Mouse (Mus musculus) MEL (cell line): ENCODE results near the gene Smim27. TPM values are rescaled to one million over a fixed set of nuclear protein-coding genes. Genes with fewer than 3 reads are reported as not detected.

Source experiments
- DNase-seq: peaks from one replicate; pipeline ENCODE4 v3.0.0; 2011; ENCODE audit warnings: low read depth, low spot score
- H3K27ac ChIP-seq: 2 replicates; pipeline ENCODE4 v1.5.1; 2012; ENCODE audit warnings: low read depth, mild to moderate bottlenecking, control low read depth, low read length, moderate library complexity; ENCODE audit not compliant: control insufficient read depth
- H3K27me3 ChIP-seq, 2 experiments: fragments of 150-350 bp in 1 of 2; sonication (generic) in 1 of 2; 2 replicates each; pipeline ENCODE4 v1.6.1; 2012; ENCODE audit warnings: low read length in 2 of 2, mild to moderate bottlenecking in 2 of 2, improper control_type of control experiment in 1 of 2, moderate library complexity in 1 of 2; ENCODE audit not compliant: insufficient read depth in 2 of 2, control insufficient read depth in 1 of 2
- H3K36me3 ChIP-seq, 2 experiments: 2 replicates each; pipeline ENCODE4 v1.6.1; 2012 to 2014; ENCODE audit warnings: low read length in 2 of 2, improper control_type of control experiment in 1 of 2, inconsistent platforms in 1 of 2, mild to moderate bottlenecking in 1 of 2; ENCODE audit not compliant: insufficient read depth in 2 of 2, control insufficient read depth in 1 of 2
- H3K4me1 ChIP-seq, 2 experiments: fragments of 150-350 bp in 1 of 2; sonication (generic) in 1 of 2; 2 replicates each; pipeline ENCODE4 v1.6.1; 2012; ENCODE audit warnings: low read length in 2 of 2, improper control_type of control experiment in 1 of 2, mild to moderate bottlenecking in 1 of 2; ENCODE audit not compliant: insufficient read depth in 2 of 2, control insufficient read depth in 1 of 2
- H3K4me3 ChIP-seq, 2 experiments: fragments of 150-350 bp in 1 of 2; sonication (generic) in 1 of 2; 2 replicates each; pipeline ENCODE4 v1.5.1; 2012; ENCODE audit warnings: low read depth in 2 of 2, low read length in 2 of 2, mild to moderate bottlenecking in 2 of 2, moderate library complexity in 2 of 2, control low read depth in 1 of 2, improper control_type of control experiment in 1 of 2; ENCODE audit not compliant: control insufficient read depth in 1 of 2, insufficient read depth in 1 of 2
- H3K79me2 ChIP-seq: 2 replicates; pipeline ENCODE4 v1.6.1; 2012; ENCODE audit warnings: mild to moderate bottlenecking, low read length, moderate library complexity; ENCODE audit not compliant: control insufficient read depth, poor library complexity, insufficient read depth
- H3K9ac ChIP-seq: 2 replicates; pipeline ENCODE4 v1.6.1; 2012; ENCODE audit warnings: low read depth, mild to moderate bottlenecking, control low read depth, low read length, moderate library complexity; ENCODE audit not compliant: control insufficient read depth, poor library complexity, severe bottlenecking
- H3K9me3 ChIP-seq: fragments of 150-350 bp; sonication (generic); replicated peaks from 2 replicates; pipeline ENCODE4 v1.6.1; 2012; ENCODE audit warnings: mild to moderate bottlenecking, low read length, improper control_type of control experiment, moderate library complexity; ENCODE audit not compliant: insufficient read depth
- CHD1 ChIP-seq: IDR thresholded peaks from 2 replicates; pipeline ENCODE4 v1.6.1; 2012; ENCODE audit warnings: low read depth, mild to moderate bottlenecking, inconsistent platforms, low read length, improper control_type of control experiment
- EP300 ChIP-seq, 2 experiments: IDR thresholded peaks; 2 replicates each; pipeline ENCODE4 v1.6.1; 2011; ENCODE audit warnings: improper control_type of control experiment in 2 of 2, low read length in 2 of 2, low read depth in 1 of 2, mild to moderate bottlenecking in 1 of 2
- KAT2A ChIP-seq: conservative IDR thresholded peaks from 2 replicates; pipeline ENCODE4 v1.6.1; 2012; ENCODE audit warnings: low read depth, low read length, improper control_type of control experiment, inconsistent platforms
- MAX ChIP-seq: IDR thresholded peaks from 2 replicates; pipeline ENCODE4 v1.6.1; 2011; ENCODE audit warnings: low read length, improper control_type of control experiment
- MAZ ChIP-seq: IDR thresholded peaks from 2 replicates; pipeline ENCODE4 v1.6.1; 2012; ENCODE audit warnings: low read depth, mild to moderate bottlenecking, inconsistent platforms, low read length, improper control_type of control experiment
- MYB ChIP-seq: IDR thresholded peaks from 2 replicates; pipeline ENCODE4 v1.6.1; 2011; ENCODE audit warnings: mild to moderate bottlenecking, low read depth, low read length, improper control_type of control experiment
- POLR2AphosphoS2 ChIP-seq: IDR thresholded peaks from 2 replicates; pipeline ENCODE4 v1.6.1; 2011; ENCODE audit warnings: low read length, improper control_type of control experiment
- POLR2AphosphoS5 ChIP-seq: IDR thresholded peaks from 2 replicates; pipeline ENCODE4 v1.6.1; 2012; ENCODE audit warnings: low read depth, borderline replicate concordance, mild to moderate bottlenecking, inconsistent platforms, low read length, moderate library complexity, mixed read lengths
- RCOR1 ChIP-seq: IDR thresholded peaks from 2 replicates; pipeline ENCODE4 v1.6.1; 2012; ENCODE audit warnings: low read depth, mild to moderate bottlenecking, inconsistent platforms, low read length, improper control_type of control experiment
- SIN3A ChIP-seq: IDR thresholded peaks from 2 replicates; pipeline ENCODE4 v1.6.1; 2012; ENCODE audit warnings: low read length, improper control_type of control experiment, inconsistent platforms
- SMC3 ChIP-seq: IDR thresholded peaks from 2 replicates; pipeline ENCODE4 v1.6.1; 2011; ENCODE audit warnings: low read depth, low read length, improper control_type of control experiment
- TAL1 ChIP-seq: IDR thresholded peaks from 2 replicates; pipeline ENCODE4 v1.6.1; 2012; ENCODE audit warnings: mild to moderate bottlenecking, inconsistent platforms, low read length, moderate library complexity, mixed read lengths
- TBP ChIP-seq: IDR thresholded peaks from 2 replicates; pipeline ENCODE4 v1.8.0; 2011; ENCODE audit warnings: low read depth, low read length, improper control_type of control experiment
- TCF12 ChIP-seq: IDR thresholded peaks from 2 replicates; pipeline ENCODE4 v1.6.1; 2014; ENCODE audit warnings: low read depth, mild to moderate bottlenecking, inconsistent platforms, low read length, improper control_type of control experiment, moderate library complexity
- UBTF ChIP-seq: IDR thresholded peaks from 2 replicates; pipeline ENCODE4 v1.6.1; 2012; ENCODE audit warnings: low read depth, mild to moderate bottlenecking, inconsistent platforms, low read length, improper control_type of control experiment, moderate library complexity, borderline replicate concordance; ENCODE audit not compliant: insufficient read depth
- ZC3H11A ChIP-seq: IDR thresholded peaks from 2 replicates; pipeline ENCODE4 v1.6.1; 2012; ENCODE audit warnings: low read depth, mild to moderate bottlenecking, inconsistent platforms, low read length, improper control_type of control experiment
- ZKSCAN1 ChIP-seq: IDR thresholded peaks from 2 replicates; pipeline ENCODE4 v1.6.1; 2012; ENCODE audit warnings: low read depth, mild to moderate bottlenecking, inconsistent platforms, low read length, improper control_type of control experiment, moderate library complexity
- ZMIZ1 ChIP-seq: IDR thresholded peaks from 2 replicates; pipeline ENCODE4 v1.6.1; 2012; ENCODE audit warnings: low read depth, mild to moderate bottlenecking, inconsistent platforms, low read length, improper control_type of control experiment, moderate library complexity
- ZNF384 ChIP-seq: IDR thresholded peaks from 2 replicates; pipeline ENCODE4 v1.6.1; 2012; ENCODE audit warnings: low read depth, mild to moderate bottlenecking, inconsistent platforms, low read length, improper control_type of control experiment
- polyA plus RNA-seq, 2 experiments: library from polyadenylated mRNA; stranded (reverse) in 1 of 2; unstranded in 1 of 2; fragments of >175 nt in 1 of 2; fragments of >200 nt in 1 of 2; gene quantifications; 2 replicates each; pipeline versions ENCODE4 v1.2.1 to v1.2.4; 2012; ENCODE audit warnings: low replicate concordance in 2 of 2, low read depth in 1 of 2; ENCODE audit not compliant: insufficient read length in 2 of 2, insufficient read depth in 1 of 2, missing spikeins in 1 of 2
- total RNA-seq: library from RNA; depleted of rRNA; stranded (reverse); fragments of 300-350 nt; gene quantifications from 2 replicates; pipeline ENCODE4 v1.2.3, GENCODE M21; 2012

The Smim27 gene
- total and polyA plus RNA-seq, 3 experiments, result 7.3 to 12.1 TPM; not detected in 1

GRCm38 (mm10) chr4:40254385-40255103 lies 14.8 kb upstream of the Smim27 start (continued):
- TF ChIP-seq KAT2A, result no peak
- no peak for TF ChIP-seq ZC3H11A
- TF ChIP-seq TBP, result no peak
- no peak for TF ChIP-seq CHD1

GRCm38 (mm10) chr4:40264321-40264720 lies 5.1 kb upstream of the Smim27 start:
- Histone ChIP-seq H3K27me3 (no peaks in the 10 kb centered on the region), H3K36me3 (peaks cover 22 to 42% of the 10 kb centered on the region in 2 experiments), H3K79me2 (peaks cover 49% of the 10 kb centered on the region), H3K9ac (no peak overlapping the region), H3K27ac (no peak overlapping the region), H3K9me3 (no peaks in the 10 kb centered on the region), H3K4me3 (no peak overlapping the region), H3K4me1 (peaks cover 2 to 20% of the 10 kb centered on the region in 2 experiments; a peak in 3 of 4 replicates)
- no peak for TF ChIP-seq ZC3H11A
- TF ChIP-seq KAT2A, result no peak
- TF ChIP-seq RCOR1, result no peak
- no peak for TF ChIP-seq ZNF384
- TF ChIP-seq CHD1, result no peak
- TF ChIP-seq MAX, result no peak
- TF ChIP-seq POLR2AphosphoS5, result no peak
- no peak for TF ChIP-seq SMC3
- TF ChIP-seq POLR2AphosphoS2, result no peak
- no peak for TF ChIP-seq UBTF
- no peak for TF ChIP-seq MAZ
- no peak for TF ChIP-seq ZMIZ1
- no peak for TF ChIP-seq TAL1
- no peak for TF ChIP-seq TCF12
- TF ChIP-seq EP300 (IDR thresholded peaks at IDR 0.05; ENCODE audit: low read depth in 1 of 2, low read length in 2 of 2), result no peak
- no peak for TF ChIP-seq ZKSCAN1
- no peak for TF ChIP-seq SIN3A
- no peak for TF ChIP-seq MYB
- no peak for DNase-seq
